In the genomic region with DNA sequence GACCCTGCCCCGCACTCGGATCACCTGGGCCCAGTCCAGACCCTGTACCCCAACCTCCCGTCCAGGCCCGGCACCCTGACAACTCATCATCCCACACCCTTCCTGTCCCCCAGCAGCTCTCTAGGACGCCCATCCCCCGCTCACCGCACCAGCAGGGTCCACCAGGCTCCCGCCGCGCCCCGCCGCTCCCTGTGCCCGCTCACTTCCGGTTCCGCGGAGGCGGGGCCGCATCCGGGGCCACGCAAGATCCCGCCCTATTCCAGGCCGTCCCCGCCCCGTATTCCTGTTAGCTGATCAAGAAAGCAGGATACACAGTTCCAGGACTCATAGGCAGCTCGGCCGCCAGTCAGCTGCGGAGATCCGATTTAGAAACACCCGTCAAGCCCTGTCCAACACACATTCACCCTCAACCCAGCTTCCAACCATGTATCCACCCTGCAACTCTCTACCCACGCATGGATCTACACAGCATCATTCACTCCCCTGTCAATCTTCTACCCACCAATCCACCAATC, we compare ENCODE assay signal across 7 mouse cellular contexts. TPM values are rescaled to one million over a fixed set of nuclear protein-coding genes. Genes with fewer than 3 reads are reported as not detected.
DNase-seq lines count a peak whose midpoint lies in the region; ATAC-seq and TF ChIP-seq lines count a peak whose summit lies in the region.

A gene (minus strand): TSS at position 465 of the 515 bp plus-strand sequence.

- ATAC-seq in erythroblast, adult 5-6 weeks (replicated peaks; ENCODE audit: low FRiP score, poor library complexity, severe bottlenecking) = peak; percentile 89
- peak; percentile 91 for ATAC-seq in limb, embryonic 12.5 days (ENCODE audit: insufficient number of reproducible peaks, insufficient read depth, low FRiP score, low TSS enrichment, low read depth)
- ATAC-seq in midbrain, embryonic 13.5 days = peak; percentile 97

- DNase-seq in brain, embryonic 14.5 days (ENCODE audit: low read depth) = peak; percentile 96
- DNase-seq in heart, adult 9 months (ENCODE audit: low spot score in 2 of 2) = peak; percentile 88 to 90
- peak; percentile 94 for DNase-seq in kidney, adult 9 months
- peak; percentile 45 to 74 for DNase-seq in spleen, postnatal 10 days (ENCODE audit: low spot score in 2 of 2)

- peaks cover 12% of the 10 kb centered on the region for H3K36me3 ChIP-seq in limb, embryonic 12.5 days
- H3K36me3 ChIP-seq in midbrain, embryonic 13.5 days = peaks cover 5% of the 10 kb centered on the region

- peak within 1 kb of the TSS; percentile 83 for H3K4me2 ChIP-seq in limb, embryonic 12.5 days
- H3K4me2 ChIP-seq in midbrain, embryonic 13.5 days (replicated peaks) = peak within 1 kb of the TSS; percentile 98

- peak within 1 kb of the TSS; percentile 95 for H3K9ac ChIP-seq in limb, embryonic 12.5 days (replicated peaks)
- H3K9ac ChIP-seq in midbrain, embryonic 13.5 days (replicated peaks) = peak within 1 kb of the TSS; percentile 98

- TF ChIP-seq POLR2A in brain, embryonic 14.5 days (IDR thresholded peaks at IDR 0.05; ENCODE audit: borderline replicate concordance, extremely low read depth, insufficient read depth, insufficient read length, poor library complexity, severe bottlenecking) = peak; percentile 88

- TF ChIP-seq CTCF in brain, embryonic 14.5 days (IDR thresholded peaks at IDR 0.05; ENCODE audit: borderline replicate concordance, extremely low read depth, insufficient read depth, insufficient read length) = no peak

- 2% methylated on average over 30 of the region's 30 CpGs for WGBS in limb, embryonic 12.5 days
- under 1% methylated on average over 30 of the region's 30 CpGs for WGBS in midbrain, embryonic 13.5 days

- H3K27ac ChIP-seq in limb, embryonic 12.5 days = peak within 1 kb of the TSS; percentile 74
- peak within 1 kb of the TSS; percentile 83 for H3K27ac ChIP-seq in midbrain, embryonic 13.5 days

- no peaks in the 10 kb centered on the region for H3K27me3 ChIP-seq in limb, embryonic 12.5 days
- H3K27me3 ChIP-seq in midbrain, embryonic 13.5 days = no peaks in the 10 kb centered on the region

- peak within 1 kb of the TSS; percentile 87 for H3K4me3 ChIP-seq in limb, embryonic 12.5 days (replicated peaks)
- peak within 1 kb of the TSS; percentile 97 for H3K4me3 ChIP-seq in midbrain, embryonic 13.5 days (replicated peaks)

- no peaks in the 10 kb centered on the region for H3K9me3 ChIP-seq in limb, embryonic 12.5 days
- no peaks in the 10 kb centered on the region for H3K9me3 ChIP-seq in midbrain, embryonic 13.5 days

- peaks cover 15% of the 10 kb centered on the region for H3K4me1 ChIP-seq in limb, embryonic 12.5 days (replicated peaks)
- peaks cover 22% of the 10 kb centered on the region for H3K4me1 ChIP-seq in midbrain, embryonic 13.5 days (replicated peaks)

RNA-seq across cellular contexts. Expression of the gene that starts here (rescaled TPM):
- 171 and 175 TPM in 2 replicates for polyA plus RNA-seq in brain, embryonic 14.5 days (2012; rRNA removed)
- 1.2 and 2.1 TPM in 2 replicates for total RNA-seq in erythroblast, adult 5-6 weeks (2015; ENCODE audit: low replicate concordance)
- total RNA-seq in erythroblast, adult 5-6 weeks (2017; ENCODE audit: low replicate concordance) = 7.9 and 11.7 TPM in 2 replicates
- 179 and 193 TPM in 2 replicates for polyA plus RNA-seq in limb, embryonic 12.5 days (2016; fragmentation: Nextera tagmentation; extraction: Ambion mirVana)
- polyA plus RNA-seq in midbrain, embryonic 13.5 days (2015; fragmentation: Nextera tagmentation; extraction: Ambion mirVana) = 194 and 201 TPM in 2 replicates

Comparison
In these comparisons a context has a peak if more than half of its experiments do, and no peak if none do; other contexts are left out.
1. Peak in every context shown above with its lines: DNase-seq, ATAC-seq, H3K4me3 ChIP-seq and H3K27ac ChIP-seq.